Mouse (Mus musculus) lung, adult 2 months (tissue): ENCODE results near the gene Nipal3.

Source experiments
- CTCF ChIP-seq: fragments of 200-500 bp; IDR thresholded peaks from 2 replicates; pipeline ENCODE4 v1.5.1; 2011; ENCODE audit warnings: mild to moderate bottlenecking, low read length, control low read depth; ENCODE audit not compliant: insufficient read depth
- POLR2A ChIP-seq: fragments of 200-500 bp; IDR thresholded peaks from 2 replicates; pipeline ENCODE4 v1.6.1; 2011; ENCODE audit warnings: low read depth, mild to moderate bottlenecking, control low read depth, low read length, borderline replicate concordance; ENCODE audit errors: extremely low read depth

GRCm38 (mm10) chr4:135420416-135420815 lies 74.4 kb downstream of the Nipal3 start:
- TF ChIP-seq CTCF, result no peak
- TF ChIP-seq POLR2A, result no peak
